Mouse (Mus musculus): ENCODE measurements around the gene Pkhd1. TPM values are rescaled to one million over a fixed set of nuclear protein-coding genes. Genes with fewer than 3 reads are reported as not detected.

The Pkhd1 gene
- polyA plus RNA-seq, 1 experiment = 1.1 TPM

- Histone ChIP-seq H3K4me2 (ENCODE audit: low read depth) (no peak overlapping the region), H3K4me3 (no peak overlapping the region), H3K36me3 (ENCODE audit: control insufficient read depth, insufficient read depth) (no peaks in the 10 kb centered on the region), H3K79me2 (ENCODE audit: control insufficient read depth, insufficient read depth) (no peaks in the 10 kb centered on the region), H3ac (ENCODE audit: control insufficient read depth, insufficient read length) (no peak overlapping the region), H3K27me3 (ENCODE audit: control insufficient read depth, insufficient read depth, insufficient read length) (no peaks in the 10 kb centered on the region)
- TF ChIP-seq POLR2A (IDR thresholded peaks at IDR 0.05; ENCODE audit: insufficient read length, low read depth) (no peak), CEBPB (IDR thresholded peaks at IDR 0.05; ENCODE audit: insufficient read depth, poor library complexity, severe bottlenecking) (no peak), USF1 (IDR thresholded peaks at IDR 0.05; ENCODE audit: low read depth) (no peak), SRF (IDR thresholded peaks at IDR 0.05; ENCODE audit: control insufficient read depth, insufficient read length, low read depth) (no peak), TCF12 (IDR thresholded peaks at IDR 0.05; ENCODE audit: insufficient read depth, poor library complexity, severe bottlenecking) (no peak), MAX (IDR thresholded peaks at IDR 0.05; ENCODE audit: low read depth) (no peak), TCF3 (IDR thresholded peaks at IDR 0.05; ENCODE audit: insufficient read length, low read depth) (no peak), MYOD1 (IDR thresholded peaks at IDR 0.05; ENCODE audit: control insufficient read depth in 1 of 3, insufficient read length in 2 of 3, low read depth in 2 of 3) (no peak), E2F4 (IDR thresholded peaks at IDR 0.05; ENCODE audit: insufficient read depth) (no peak)
Observed at GRCm38 (mm10) chr1:20117331-20117730, 500.5 kb downstream of the Pkhd1 start.

GRCm38 (mm10) chr1:20069733-20070132 lies 548.1 kb downstream of the Pkhd1 start:
- no peak overlapping the region for H3K4me2 ChIP-seq (ENCODE audit: low read depth)
- H3K36me3 ChIP-seq (ENCODE audit: control insufficient read depth, insufficient read depth) = no peaks in the 10 kb centered on the region
- H3K27me3 ChIP-seq (ENCODE audit: control insufficient read depth, insufficient read depth, insufficient read length) = no peaks in the 10 kb centered on the region
- no peaks in the 10 kb centered on the region for H3K79me2 ChIP-seq (ENCODE audit: control insufficient read depth, insufficient read depth)
- H3K4me3 ChIP-seq = no peak overlapping the region
- no peak overlapping the region for H3ac ChIP-seq (ENCODE audit: control insufficient read depth, insufficient read length)
- TF ChIP-seq CEBPB (IDR thresholded peaks at IDR 0.05; ENCODE audit: insufficient read depth, poor library complexity, severe bottlenecking) (peak; percentile 90; the same call in 1 of the 2 replicates), POLR2A (IDR thresholded peaks at IDR 0.05; ENCODE audit: insufficient read length, low read depth) (no peak)

GRCm38 (mm10) chr1:20058245-20058644 lies 559.6 kb downstream of the Pkhd1 start:
- Histone ChIP-seq H3K79me2 (ENCODE audit: control insufficient read depth, insufficient read depth) (no peaks in the 10 kb centered on the region), H3K27me3 (ENCODE audit: control insufficient read depth, insufficient read depth, insufficient read length) (no peaks in the 10 kb centered on the region), H3K4me3 (no peak overlapping the region), H3ac (ENCODE audit: control insufficient read depth, insufficient read length) (no peak overlapping the region), H3K4me2 (ENCODE audit: low read depth) (no peak overlapping the region), H3K36me3 (ENCODE audit: control insufficient read depth, insufficient read depth) (no peaks in the 10 kb centered on the region)
- TF ChIP-seq MYOG (IDR thresholded peaks at IDR 0.05; ENCODE audit: control insufficient read depth in 1 of 3, insufficient read depth in 1 of 3, insufficient read length in 2 of 3, low read depth in 2 of 3) (peak; percentile 56 to 89 (median 64)), CEBPB (IDR thresholded peaks at IDR 0.05; ENCODE audit: insufficient read depth, poor library complexity, severe bottlenecking) (no peak), USF1 (IDR thresholded peaks at IDR 0.05; ENCODE audit: low read depth) (no peak), REST (IDR thresholded peaks at IDR 0.05; ENCODE audit: insufficient read depth, insufficient read length) (no peak), MAX (IDR thresholded peaks at IDR 0.05; ENCODE audit: low read depth) (no peak), TCF3 (IDR thresholded peaks at IDR 0.05; ENCODE audit: insufficient read length, low read depth) (peak; percentile 74), POLR2A (IDR thresholded peaks at IDR 0.05; ENCODE audit: insufficient read length, low read depth) (no peak), E2F4 (IDR thresholded peaks at IDR 0.05; ENCODE audit: insufficient read depth) (no peak), MYOD1 (IDR thresholded peaks at IDR 0.05; ENCODE audit: control insufficient read depth in 1 of 3, insufficient read length in 2 of 3, low read depth in 2 of 3) (peak in 2 of 3 experiments; percentile 20 to 63), SRF (IDR thresholded peaks at IDR 0.05; ENCODE audit: control insufficient read depth, insufficient read length, low read depth) (no peak), POLR2AphosphoS2 (IDR thresholded peaks at IDR 0.05; ENCODE audit: insufficient read length, low read depth) (no peak), TCF12 (IDR thresholded peaks at IDR 0.05; ENCODE audit: insufficient read depth, poor library complexity, severe bottlenecking) (peak; percentile 67)

- no peak overlapping the region for H3K4me3 ChIP-seq
- H3K36me3 ChIP-seq (ENCODE audit: control insufficient read depth, insufficient read depth) = no peaks in the 10 kb centered on the region
- TF ChIP-seq MAX (IDR thresholded peaks at IDR 0.05; ENCODE audit: low read depth) = no peak
- no peak for TF ChIP-seq SRF (IDR thresholded peaks at IDR 0.05; ENCODE audit: control insufficient read depth, insufficient read length, low read depth)
- no peak for TF ChIP-seq MYOD1 (IDR thresholded peaks at IDR 0.05; ENCODE audit: control insufficient read depth in 1 of 3, insufficient read length in 2 of 3, low read depth in 2 of 3)
- no peak for TF ChIP-seq TCF3 (IDR thresholded peaks at IDR 0.05; ENCODE audit: insufficient read length, low read depth)
- no peak for TF ChIP-seq POLR2A (IDR thresholded peaks at IDR 0.05; ENCODE audit: insufficient read length, low read depth)
- no peak for TF ChIP-seq REST (IDR thresholded peaks at IDR 0.05; ENCODE audit: insufficient read depth, insufficient read length)
- no peak for TF ChIP-seq MYOG (IDR thresholded peaks at IDR 0.05; ENCODE audit: control insufficient read depth in 1 of 3, insufficient read depth in 1 of 3, insufficient read length in 2 of 3, low read depth in 2 of 3)
- no peak for TF ChIP-seq E2F4 (IDR thresholded peaks at IDR 0.05; ENCODE audit: insufficient read depth)
- no peak for TF ChIP-seq POLR2AphosphoS2 (IDR thresholded peaks at IDR 0.05; ENCODE audit: insufficient read length, low read depth)
- no peak for TF ChIP-seq TCF12 (IDR thresholded peaks at IDR 0.05; ENCODE audit: insufficient read depth, poor library complexity, severe bottlenecking)
- no peak for TF ChIP-seq USF1 (IDR thresholded peaks at IDR 0.05; ENCODE audit: low read depth)
- TF ChIP-seq CEBPB (IDR thresholded peaks at IDR 0.05; ENCODE audit: insufficient read depth, poor library complexity, severe bottlenecking) = no peak
- no peaks in the 10 kb centered on the region for H3K79me2 ChIP-seq (ENCODE audit: control insufficient read depth, insufficient read depth)
- H3ac ChIP-seq (ENCODE audit: control insufficient read depth, insufficient read length) = no peak overlapping the region
- H3K27me3 ChIP-seq (ENCODE audit: control insufficient read depth, insufficient read depth, insufficient read length) = no peaks in the 10 kb centered on the region
- no peak overlapping the region for H3K4me2 ChIP-seq (ENCODE audit: low read depth)
Observed at GRCm38 (mm10) chr1:20039389-20039788, 578.5 kb downstream of the Pkhd1 start.

- no peaks in the 10 kb centered on the region for H3K36me3 ChIP-seq (ENCODE audit: control insufficient read depth, insufficient read depth)
- no peak overlapping the region for H3K4me3 ChIP-seq
- H3K79me2 ChIP-seq (ENCODE audit: control insufficient read depth, insufficient read depth) = no peaks in the 10 kb centered on the region
- H3K4me2 ChIP-seq (ENCODE audit: low read depth) = no peak overlapping the region
- TF ChIP-seq POLR2A (IDR thresholded peaks at IDR 0.05; ENCODE audit: insufficient read length, low read depth) (no peak), REST (IDR thresholded peaks at IDR 0.05; ENCODE audit: insufficient read depth, insufficient read length) (no peak)
- no peaks in the 10 kb centered on the region for H3K27me3 ChIP-seq (ENCODE audit: control insufficient read depth, insufficient read depth, insufficient read length)
- no peak overlapping the region for H3ac ChIP-seq (ENCODE audit: control insufficient read depth, insufficient read length)
Observed at GRCm38 (mm10) chr1:20035277-20035676, 582.6 kb downstream of the Pkhd1 start.
